Mouse (Mus musculus) spleen, postnatal 4 days (tissue): ENCODE results near the gene Snapc4.

Source experiments
- DNase-seq, 2 experiments: peaks; one replicate each; pipeline ENCODE4 v3.0.0; 2022; ENCODE audit warnings: low spot score in 2 of 2

Gene Snapc4

GRCm38 (mm10) chr2:26313394-26313793, 67.1 kb downstream of the Snapc4 start:
- no peak for DNase-seq

- DNase-seq: no peak
Measured at GRCm38 (mm10) chr2:26312812-26313211, 67.6 kb downstream of the Snapc4 start.
